ENCODE assay signal across 7 mouse cellular contexts in genomic region chr19:27123806-27124469, GRCm38 (mm10).
DNase-seq lines count a peak whose midpoint lies in the region; TF ChIP-seq lines count a peak whose summit lies in the region.

No protein-coding gene starts in this region.

- DNase-seq in ES-E14 (ENCODE audit: low read depth, low spot score): peak; percentile 35
- peak; percentile 56 to 75 for DNase-seq in cerebellum, postnatal 25 days
- peak; percentile 29 for DNase-seq in gastrocnemius, postnatal 36 days
- peak; percentile 25 to 75 for DNase-seq in kidney, postnatal 36 days
- peak; percentile 81 for DNase-seq in lung, postnatal 10 days
- DNase-seq in thymus, postnatal 10 days (ENCODE audit: low spot score in 2 of 2): peak; percentile 66 to 74

- no peaks in the 10 kb centered on the region for H3K27me3 ChIP-seq in C2C12 (ENCODE audit: control insufficient read depth, insufficient read depth, insufficient read length)

- H3K27ac ChIP-seq in ES-E14 (ENCODE audit: insufficient read depth, low read depth, low read length, poor library complexity, severe bottlenecking): no peak overlapping the region

- in situ Hi-C loops in ES-E14 (cut with MboI; ENCODE audit: low sequenced_read_pairs in 2 of 2, unreplicated experiment in 2 of 2): no loop called here

- peak; percentile 6 for TF ChIP-seq CTCF in C2C12 (IDR thresholded peaks at IDR 0.05; ENCODE audit: control insufficient read depth, insufficient read depth, insufficient read length)

- H3K36me3 ChIP-seq in C2C12 (ENCODE audit: control insufficient read depth, insufficient read depth): no peaks in the 10 kb centered on the region
- H3K36me3 ChIP-seq in ES-E14 (ENCODE audit: control insufficient read depth, insufficient read depth, low read length, poor library complexity, severe bottlenecking): no peaks in the 10 kb centered on the region

- intact Hi-C loops in gastrocnemius, postnatal 36 days (cut with DNase I): loop anchor here (2.0 to 5.0 kb wide), 2 partner anchors 93 to 295 kb away; partner anchors contain the start of gene Vldlr

- no peak overlapping the region for H3K9ac ChIP-seq in ES-E14 (ENCODE audit: insufficient read depth, low read depth, low read length, poor library complexity, severe bottlenecking)

- H3K4me1 ChIP-seq in ES-E14 (ENCODE audit: control insufficient read depth in 2 of 2, insufficient read depth in 2 of 2, low read length in 2 of 2, poor library complexity in 1 of 2): no peaks in the 10 kb centered on the region

- no peak overlapping the region for H3K4me3 ChIP-seq in C2C12 (ENCODE audit: insufficient read depth, poor library complexity, severe bottlenecking)
- H3K4me3 ChIP-seq in ES-E14 (ENCODE audit: insufficient read depth in 1 of 2, low read depth in 1 of 2, low read length in 2 of 2, poor library complexity in 1 of 2, severe bottlenecking in 1 of 2): no peak overlapping the region

- H3K79me3 ChIP-seq in C2C12 (ENCODE audit: low read depth): no peaks in the 10 kb centered on the region

- no peak overlapping the region for H3ac ChIP-seq in C2C12 (ENCODE audit: control insufficient read depth, insufficient read length, low read depth)

- no peaks in the 10 kb centered on the region for H3K79me2 ChIP-seq in C2C12 (ENCODE audit: control insufficient read depth, insufficient read depth)

- no peaks in the 10 kb centered on the region for H3K9me3 ChIP-seq in ES-E14 (ENCODE audit: control insufficient read depth, insufficient read depth, low read depth, low read length)

TF ChIP-seq in C2C12, 6 proteins besides CTCF, POLR2A, EP300 and RAD21:
- TF ChIP-seq MAX (IDR thresholded peaks at IDR 0.05) (no peak), MYOD1 (IDR thresholded peaks at IDR 0.05; ENCODE audit: control insufficient read depth, insufficient read length, low read depth) (no peak), CEBPB (IDR thresholded peaks at IDR 0.05; ENCODE audit: low read depth) (no peak), MYOG (IDR thresholded peaks at IDR 0.05; ENCODE audit: control insufficient read depth, extremely low read depth, insufficient read length) (no peak), USF1 (IDR thresholded peaks at IDR 0.05; ENCODE audit: low read depth) (no peak), FOSL1 (IDR thresholded peaks at IDR 0.05; ENCODE audit: insufficient read depth, low read length, poor library complexity, severe bottlenecking) (no peak)

TF ChIP-seq in ES-E14, 5 proteins besides CTCF, POLR2A, EP300 and RAD21:
- TF ChIP-seq CHD2 (IDR thresholded peaks at IDR 0.05; ENCODE audit: low read depth, low read length) (no peak), HCFC1 (IDR thresholded peaks at IDR 0.05; ENCODE audit: borderline replicate concordance, insufficient read depth, low read length) (no peak), ZNF384 (IDR thresholded peaks at IDR 0.05; ENCODE audit: low read depth, low read length) (0 out of 2 replicates have a peak, but pooled peaks have one; percentile 8), ZC3H11A (IDR thresholded peaks at IDR 0.05; ENCODE audit: borderline replicate concordance, low read depth, low read length) (0 out of 2 replicates have a peak, but pooled peaks have one; percentile 11), MAFK (IDR thresholded peaks at IDR 0.05; ENCODE audit: insufficient read depth, low read depth, low read length) (no peak)

Comparison
In these comparisons a context has a peak if more than half of its experiments do, and no peak if none do; other contexts are left out.
1. DNase-seq: peak in every context shown above with its lines; median percentile 81 in lung, postnatal 10 days; 70 in thymus, postnatal 10 days; 66 in cerebellum, postnatal 25 days; 50 in kidney, postnatal 36 days; 35 in ES-E14; 29 in gastrocnemius, postnatal 36 days.